Mouse (Mus musculus): ENCODE measurements around the gene Dhx8.

Dhx8 gene

GRCm38 (mm10) chr11:101787432-101787831 is 54.7 kb downstream of the Dhx8 start:
- in situ Hi-C loops (cut with MboI; ENCODE audit: unreplicated experiment in 2 of 2), result loop anchor here in 1 of 2 experiments (25.0 kb wide), 1 partner anchor 450 kb away; the partner anchor contains the start of genes BC030867 and Hdac5

- in situ Hi-C loops (cut with MboI; ENCODE audit: unreplicated experiment in 2 of 2), result loop anchor here in 1 of 2 experiments (25.0 kb wide), 1 partner anchor 446 kb away; the partner anchor contains the start of genes BC030867 and Hdac5
Observed at GRCm38 (mm10) chr11:101790811-101791526, 58.2 kb downstream of the Dhx8 start.

GRCm38 (mm10) chr11:101797355-101797754 is 64.6 kb downstream of the Dhx8 start:
- in situ Hi-C loops (cut with MboI; ENCODE audit: unreplicated experiment in 2 of 2), result loop anchor here in 1 of 2 experiments (25.0 kb wide), 1 partner anchor 440 kb away; the partner anchor contains the start of genes BC030867 and Hdac5

GRCm38 (mm10) chr11:101798083-101798482 is 65.4 kb downstream of the Dhx8 start:
- in situ Hi-C loops (cut with MboI; ENCODE audit: unreplicated experiment in 2 of 2), result loop anchor here in 1 of 2 experiments (25.0 kb wide), 1 partner anchor 439 kb away; the partner anchor contains the start of genes BC030867 and Hdac5

DNA sequence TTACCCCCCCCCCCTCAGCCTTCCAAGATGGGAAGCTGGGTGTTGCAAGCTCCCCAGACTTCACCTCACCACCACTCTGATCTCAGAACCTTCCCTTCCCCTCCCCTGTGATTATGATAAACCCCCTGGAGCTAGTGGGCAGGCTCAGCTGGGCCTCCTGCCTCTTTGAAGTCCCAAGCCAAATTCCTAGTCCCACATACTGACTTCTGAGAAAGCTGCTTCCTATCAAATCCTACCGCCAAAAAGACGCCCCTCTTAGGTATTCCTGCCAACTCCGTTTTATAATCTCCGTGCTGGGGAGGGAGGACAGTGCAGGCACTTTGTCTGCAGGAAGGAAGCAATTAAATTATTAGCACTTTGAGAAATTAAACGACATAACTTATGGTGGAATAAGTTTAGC is 68.7 kb downstream of the Dhx8 start:
- in situ Hi-C loops (cut with MboI; ENCODE audit: unreplicated experiment in 2 of 2), result no loop called here

DNA sequence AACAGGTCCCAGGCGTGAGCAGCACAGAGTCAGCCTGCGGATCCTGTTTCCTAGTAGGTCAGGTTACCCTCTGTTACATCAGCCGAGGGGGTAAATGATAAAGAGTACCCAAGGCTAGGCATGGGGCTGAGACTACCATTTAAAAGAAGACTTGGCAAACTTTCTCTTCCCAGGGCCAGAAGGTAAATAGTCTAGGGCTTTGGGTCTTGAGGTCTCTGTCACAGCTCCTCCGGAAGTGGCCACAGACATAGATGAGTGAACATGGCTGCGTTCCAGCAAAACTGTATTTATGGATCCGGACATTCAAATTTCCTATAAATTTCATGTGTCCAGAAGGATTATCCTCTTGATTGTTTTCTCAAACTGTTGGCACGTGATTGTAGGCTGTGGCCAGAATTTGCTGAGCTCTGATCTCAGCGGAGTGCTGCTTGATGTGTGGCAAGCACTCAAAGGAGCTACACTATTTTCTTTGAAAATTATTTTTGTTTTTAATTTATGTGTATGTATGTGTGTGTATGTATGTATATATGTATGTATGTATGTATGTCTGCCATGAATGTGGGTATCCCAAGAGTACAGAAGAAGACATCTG is 72.5 kb downstream of the Dhx8 start:
- in situ Hi-C loops (cut with MboI; ENCODE audit: unreplicated experiment in 2 of 2), result no loop called here

DNA sequence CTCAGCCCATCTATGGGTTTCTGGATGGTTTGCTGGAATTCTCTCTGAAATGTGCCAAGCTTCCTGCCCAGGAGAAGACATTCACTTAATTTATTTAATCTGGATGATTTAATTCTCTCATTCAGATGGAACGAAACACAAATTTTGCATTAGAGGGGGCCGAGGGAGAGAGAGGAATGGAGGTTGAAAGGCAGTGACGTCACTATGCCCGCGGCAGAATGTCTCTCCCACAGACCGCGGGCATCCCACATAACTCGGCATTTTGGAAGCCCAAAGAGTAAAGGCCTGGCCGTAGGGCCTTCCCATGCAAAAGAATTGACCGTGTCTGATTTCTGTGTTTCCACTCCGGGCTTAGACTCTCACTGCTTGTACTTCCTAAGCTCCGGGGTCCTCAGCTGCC is 74.0 kb downstream of the Dhx8 start:
- in situ Hi-C loops (cut with MboI; ENCODE audit: unreplicated experiment in 2 of 2), result no loop called here

GRCm38 (mm10) chr11:101807266-101807665 is 74.5 kb downstream of the Dhx8 start:
- in situ Hi-C loops (cut with MboI; ENCODE audit: unreplicated experiment in 2 of 2), result no loop called here

GRCm38 (mm10) chr11:101809060-101809828 is 76.5 kb downstream of the Dhx8 start:
- in situ Hi-C loops (cut with MboI; ENCODE audit: unreplicated experiment in 2 of 2), result no loop called here

- in situ Hi-C loops (cut with MboI; ENCODE audit: unreplicated experiment in 2 of 2), result loop anchor here (5.0 kb wide), 3 partner anchors 94 to 159 kb away; no protein-coding TSS in a partner anchor
Observed at GRCm38 (mm10) chr11:101813259-101813658, 80.5 kb downstream of the Dhx8 start.

DNA sequence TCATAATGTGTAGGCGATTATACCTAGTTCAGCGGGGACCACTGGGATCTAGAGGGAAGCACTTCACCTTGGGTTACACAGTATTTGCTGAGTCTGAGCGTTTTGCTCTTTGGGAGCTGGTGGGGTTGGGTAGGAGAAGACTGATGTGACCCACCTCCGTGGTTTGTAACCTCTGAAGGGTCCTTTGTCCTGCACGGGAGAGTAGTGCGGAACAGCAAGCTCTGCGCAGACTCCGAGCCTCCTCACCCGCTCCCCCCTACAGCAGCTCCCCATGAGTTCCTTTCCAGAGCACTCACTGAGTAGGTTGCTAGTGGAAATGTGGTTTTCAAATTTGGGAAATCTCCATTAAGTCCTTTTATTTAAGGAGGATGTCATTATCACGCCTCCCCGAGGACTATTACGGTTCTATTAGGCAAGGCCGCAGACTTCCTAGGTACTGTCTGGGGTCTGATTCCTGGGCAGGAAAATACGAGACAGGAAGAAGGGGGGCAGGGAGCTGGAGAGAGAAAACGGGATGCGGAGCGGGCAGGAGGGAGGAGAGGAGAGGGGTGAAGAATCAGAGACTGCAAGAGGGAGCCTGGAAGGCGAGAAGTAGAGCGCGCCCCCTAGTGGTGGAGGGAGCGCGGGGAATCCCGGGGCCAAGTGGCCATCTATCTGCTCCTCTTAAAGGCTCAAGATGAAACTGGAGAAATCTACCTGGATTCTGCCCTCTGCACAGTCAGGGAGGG is 81.8 kb downstream of the Dhx8 start:
- in situ Hi-C loops (cut with MboI; ENCODE audit: unreplicated experiment in 2 of 2), result loop anchor here (5.0 kb wide), 3 partner anchors 93 to 158 kb away; no protein-coding TSS in a partner anchor

DNA sequence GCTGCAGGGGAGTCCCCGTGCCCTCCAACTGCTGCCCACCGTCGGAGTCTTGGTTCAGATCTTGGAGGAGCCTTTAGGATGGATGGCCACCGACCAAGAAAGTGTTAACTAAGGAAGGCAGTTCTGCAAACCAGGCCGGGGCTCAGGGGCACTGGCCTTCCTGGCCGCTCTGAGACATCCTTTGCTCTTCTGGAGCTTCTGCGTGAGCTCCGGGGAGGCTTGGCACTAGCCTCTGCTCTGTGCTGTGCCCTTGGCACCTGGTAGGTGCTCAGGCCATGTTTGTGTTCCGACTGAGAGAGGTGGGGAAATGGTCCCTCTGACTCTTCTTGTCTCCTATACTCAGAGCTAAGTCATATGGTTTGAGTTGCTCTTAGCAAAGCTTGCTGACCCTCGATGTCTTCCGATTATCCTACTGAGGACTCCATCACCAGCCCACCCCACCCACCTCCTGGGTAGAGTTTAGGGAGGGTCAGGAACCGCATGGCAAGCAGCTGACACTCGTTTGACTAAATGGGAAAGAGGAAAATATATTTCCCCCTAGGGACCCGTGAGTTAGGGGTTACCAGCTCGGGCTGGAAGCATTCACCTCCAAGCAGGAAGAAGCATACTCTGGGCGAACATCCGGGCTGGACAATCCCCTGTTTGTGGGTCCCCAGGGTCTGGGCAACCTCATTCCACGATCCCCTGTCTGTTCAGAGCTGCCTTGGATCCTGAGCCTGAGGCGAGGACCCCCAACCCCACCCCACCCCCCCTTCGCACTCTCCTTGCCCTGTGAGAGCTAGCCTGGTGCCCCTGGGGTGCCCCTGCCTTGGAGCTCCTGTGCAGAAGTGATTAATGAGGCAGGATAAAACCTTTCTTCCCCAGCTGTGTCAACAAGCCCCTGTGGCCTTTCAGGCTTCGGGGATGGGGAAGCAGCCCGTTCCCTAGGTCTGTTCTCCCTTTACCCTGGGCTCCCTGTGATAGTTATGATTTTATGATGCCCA is 82.7 kb downstream of the Dhx8 start:
- in situ Hi-C loops (cut with MboI; ENCODE audit: unreplicated experiment in 2 of 2), result loop anchor here in 1 of 2 experiments (5.0 kb wide), 1 partner anchor 157 kb away; no protein-coding TSS in a partner anchor
